Mouse (Mus musculus): Measurements from ENCODE around the gene Ankzf1. TPM values are rescaled to one million over a fixed set of nuclear protein-coding genes. Genes with fewer than 3 reads are reported as not detected.

The Ankzf1 gene
- total and polyA plus RNA-seq, 2 experiments from 2014 or later = 11.6 to 20.6 TPM

- H3K27ac ChIP-seq (ENCODE audit: low read depth) = peak within 1 kb of the TSS; percentile 51
Measured at GRCm38 (mm10) chr1:75168472-75169464, 23.2 kb upstream of the Ankzf1 start, which contains the start of gene Zfand2b. Gene Zfand2b, plus strand, starts transcription at chr1:75168646.

GRCm38 (mm10) chr1:75179334-75180104 lies 12.4 kb upstream of the Ankzf1 start:
- no peaks in the 10 kb centered on the region for H3K27me3 ChIP-seq (ENCODE audit: control insufficient read depth, insufficient read depth, low read length)
- WGBS = 6% methylated on average over 23 of the region's 23 CpGs
- H3K4me2 ChIP-seq (ENCODE audit: low read depth, low read length) = peak overlapping the region; percentile 90
- 0 out of 2 replicates have a peak overlapping the region, but pooled peaks have one; percentile 8 for H3K27ac ChIP-seq (ENCODE audit: low read depth)
- peaks cover 47% of the 10 kb centered on the region for H3K36me3 ChIP-seq (replicated peaks; ENCODE audit: control insufficient read depth, insufficient read depth, low read length)
- peak overlapping the region; percentile 27 for H3K9ac ChIP-seq (replicated peaks; ENCODE audit: low read depth, low read length)
- no peaks in the 10 kb centered on the region for H3K9me3 ChIP-seq (replicated peaks; ENCODE audit: control insufficient read depth, low read length)
- H3K4me3 ChIP-seq (ENCODE audit: low read depth, low read length) = peak overlapping the region; percentile 55
- peaks cover 9% of the 10 kb centered on the region; the same call in 1 of the 2 replicates for H3K4me1 ChIP-seq (ENCODE audit: control insufficient read depth, insufficient read depth)
- peak; percentile 23 for DNase-seq (ENCODE audit: low spot score)
- TF ChIP-seq CTCF (IDR thresholded peaks at IDR 0.05; ENCODE audit: low read depth) (no peak), EP300 (IDR thresholded peaks at IDR 0.05; ENCODE audit: low read depth) (no peak)
- peak; percentile 44 for ATAC-seq (ENCODE audit: insufficient read depth, low read depth)

More at GRCm38 (mm10) chr1:75168472-75169464, 23.2 kb upstream of the Ankzf1 start, which contains the start of gene Zfand2b:
- peaks cover 39% of the 10 kb centered on the region for H3K36me3 ChIP-seq (replicated peaks; ENCODE audit: control insufficient read depth, insufficient read depth, low read length)
- H3K9me3 ChIP-seq (replicated peaks; ENCODE audit: control insufficient read depth, low read length) = no peaks in the 10 kb centered on the region
- peak within 1 kb of the TSS; percentile 58 for H3K9ac ChIP-seq (replicated peaks; ENCODE audit: low read depth, low read length)
- 0 out of 2 replicates have a peak, but pooled peaks cover 10% of the 10 kb centered on the region for H3K4me1 ChIP-seq (ENCODE audit: control insufficient read depth, insufficient read depth)
- peak; percentile 99 for ATAC-seq (ENCODE audit: insufficient read depth, low read depth)
- peak within 1 kb of the TSS; percentile 59 for H3K4me2 ChIP-seq (ENCODE audit: low read depth, low read length)
- peak; percentile 94 for DNase-seq (ENCODE audit: low spot score)
- H3K27me3 ChIP-seq (ENCODE audit: control insufficient read depth, insufficient read depth, low read length) = no peaks in the 10 kb centered on the region
- no peak for TF ChIP-seq CTCF (IDR thresholded peaks at IDR 0.05; ENCODE audit: low read depth)
- no peak for TF ChIP-seq EP300 (IDR thresholded peaks at IDR 0.05; ENCODE audit: low read depth)
- 1% methylated on average over 52 of the region's 59 CpGs for WGBS
- peak within 1 kb of the TSS; percentile 58 for H3K4me3 ChIP-seq (ENCODE audit: low read depth, low read length)

- peaks cover 9% of the 10 kb centered on the region; the same call in 1 of the 2 replicates for H3K4me1 ChIP-seq (ENCODE audit: control insufficient read depth, insufficient read depth)
- peak within 1 kb of the TSS; percentile 27 for H3K9ac ChIP-seq (replicated peaks; ENCODE audit: low read depth, low read length)
- H3K27me3 ChIP-seq (ENCODE audit: control insufficient read depth, insufficient read depth, low read length) = no peaks in the 10 kb centered on the region
- peak within 1 kb of the TSS; percentile 55 for H3K4me3 ChIP-seq (ENCODE audit: low read depth, low read length)
- ATAC-seq (ENCODE audit: insufficient read depth, low read depth) (peak; percentile 92), DNase-seq (ENCODE audit: low spot score) (peak; percentile 91)
- peak within 1 kb of the TSS; percentile 90 for H3K4me2 ChIP-seq (ENCODE audit: low read depth, low read length)
- TF ChIP-seq EP300 (IDR thresholded peaks at IDR 0.05; ENCODE audit: low read depth) (0 out of 2 replicates have a peak, but pooled peaks have one; percentile 37), CTCF (IDR thresholded peaks at IDR 0.05; ENCODE audit: low read depth) (no peak)
- 0 out of 2 replicates have a peak within 1 kb of the TSS, but pooled peaks have one; percentile 8 for H3K27ac ChIP-seq (ENCODE audit: low read depth)
- H3K36me3 ChIP-seq (replicated peaks; ENCODE audit: control insufficient read depth, insufficient read depth, low read length) = peaks cover 50% of the 10 kb centered on the region
- H3K9me3 ChIP-seq (replicated peaks; ENCODE audit: control insufficient read depth, low read length) = no peaks in the 10 kb centered on the region
- under 1% methylated on average over 31 of the region's 31 CpGs for WGBS
Measured at GRCm38 (mm10) chr1:75180105-75180590, 11.8 kb upstream of the Ankzf1 start, which contains the start of gene Abcb6. Gene Abcb6, minus strand, starts transcription at chr1:75180392.

- H3K4me1 ChIP-seq (ENCODE audit: control insufficient read depth, insufficient read depth) = peaks cover 9% of the 10 kb centered on the region; the same call in 1 of the 2 replicates
- H3K9me3 ChIP-seq (replicated peaks; ENCODE audit: control insufficient read depth, low read length) = no peaks in the 10 kb centered on the region
- no peak for DNase-seq (ENCODE audit: low spot score)
- no peak overlapping the region for H3K27ac ChIP-seq (ENCODE audit: low read depth)
- WGBS = 38% methylated on average over 6 of the region's 7 CpGs
- peaks cover 50% of the 10 kb centered on the region for H3K36me3 ChIP-seq (replicated peaks; ENCODE audit: control insufficient read depth, insufficient read depth, low read length)
- H3K27me3 ChIP-seq (ENCODE audit: control insufficient read depth, insufficient read depth, low read length) = no peaks in the 10 kb centered on the region
- no peak overlapping the region for H3K9ac ChIP-seq (replicated peaks; ENCODE audit: low read depth, low read length)
- peak overlapping the region; percentile 90 for H3K4me2 ChIP-seq (ENCODE audit: low read depth, low read length)
- TF ChIP-seq CTCF (IDR thresholded peaks at IDR 0.05; ENCODE audit: low read depth) = no peak
- no peak for TF ChIP-seq EP300 (IDR thresholded peaks at IDR 0.05; ENCODE audit: low read depth)
- H3K4me3 ChIP-seq (ENCODE audit: low read depth, low read length) = no peak overlapping the region
- no peak for ATAC-seq (ENCODE audit: insufficient read depth, low read depth)
Measured at GRCm38 (mm10) chr1:75180741-75181140, 11.2 kb upstream of the Ankzf1 start.
